Mouse (Mus musculus): ENCODE data around the gene Elf2.

GRCm38 (mm10) chr3:51364703-51365516 is 24.4 kb upstream of the Elf2 start:
- TF ChIP-seq CTCF (IDR thresholded peaks at IDR 0.05; ENCODE audit: borderline replicate concordance, insufficient read depth, low read depth, low read length) (peak; percentile 98), POLR2A (IDR thresholded peaks at IDR 0.05; ENCODE audit: borderline replicate concordance, insufficient read depth, low read length) (no peak)
